Mouse (Mus musculus): ENCODE measurements around the gene Cdk5r2. TPM values are rescaled to one million over a fixed set of nuclear protein-coding genes. Genes with fewer than 3 reads are reported as not detected.

Gene Cdk5r2
- polyA plus RNA-seq, 1 experiment from 2014 or later, result 0.12 TPM

- H3K9ac ChIP-seq (ENCODE audit: low read length), result no peak overlapping the region
- peak overlapping the region; percentile 40 for H3K4me2 ChIP-seq (replicated peaks; ENCODE audit: low read depth)
- 8% methylated on average over 16 of the region's 16 CpGs for WGBS
- peak overlapping the region; percentile 19; the same call in 1 of the 2 replicates for H3K4me3 ChIP-seq (ENCODE audit: low read depth, low read length)
- 0 out of 2 replicates have a peak, but pooled peaks cover 2% of the 10 kb centered on the region for H3K4me1 ChIP-seq (replicated peaks; ENCODE audit: control insufficient read depth, insufficient read depth)
- no peak for DNase-seq (ENCODE audit: low spot score)
- no peaks in the 10 kb centered on the region for H3K9me3 ChIP-seq (ENCODE audit: control insufficient read depth, low read length)
- H3K27me3 ChIP-seq (ENCODE audit: control insufficient read depth, insufficient read depth, low read length), result peaks cover 22% of the 10 kb centered on the region
- no peak overlapping the region for H3K27ac ChIP-seq (replicated peaks)
- no peak for TF ChIP-seq EP300 (optimal IDR thresholded peaks at IDR 0.05)
- TF ChIP-seq CTCF (IDR thresholded peaks at IDR 0.05; ENCODE audit: low read depth), result no peak
- no peak for ATAC-seq (ENCODE audit: low FRiP score, low TSS enrichment)
- H3K36me3 ChIP-seq (ENCODE audit: control insufficient read depth, insufficient read depth, low read length), result no peaks in the 10 kb centered on the region
Measured at GRCm38 (mm10) chr1:74858805-74859204, 4.1 kb downstream of the Cdk5r2 start.

- DNase-seq (ENCODE audit: low spot score), result no peak
- no peak overlapping the region for H3K4me2 ChIP-seq (replicated peaks; ENCODE audit: low read depth)
- ATAC-seq (ENCODE audit: low FRiP score, low TSS enrichment), result no peak
- no peaks in the 10 kb centered on the region for H3K36me3 ChIP-seq (ENCODE audit: control insufficient read depth, insufficient read depth, low read length)
- WGBS, result 40% methylated on average over 6 of the region's 6 CpGs
- 0 out of 2 replicates have a peak, but pooled peaks cover 2% of the 10 kb centered on the region for H3K4me1 ChIP-seq (replicated peaks; ENCODE audit: control insufficient read depth, insufficient read depth)
- H3K4me3 ChIP-seq (ENCODE audit: low read depth, low read length), result no peak overlapping the region
- no peak overlapping the region for H3K9ac ChIP-seq (ENCODE audit: low read length)
- no peak overlapping the region for H3K27ac ChIP-seq (replicated peaks)
- peaks cover 20% of the 10 kb centered on the region for H3K27me3 ChIP-seq (ENCODE audit: control insufficient read depth, insufficient read depth, low read length)
- no peaks in the 10 kb centered on the region for H3K9me3 ChIP-seq (ENCODE audit: control insufficient read depth, low read length)
- no peak for TF ChIP-seq EP300 (optimal IDR thresholded peaks at IDR 0.05)
- TF ChIP-seq CTCF (IDR thresholded peaks at IDR 0.05; ENCODE audit: low read depth), result no peak
Measured at GRCm38 (mm10) chr1:74859223-74859984, 4.7 kb downstream of the Cdk5r2 start.

DNA sequence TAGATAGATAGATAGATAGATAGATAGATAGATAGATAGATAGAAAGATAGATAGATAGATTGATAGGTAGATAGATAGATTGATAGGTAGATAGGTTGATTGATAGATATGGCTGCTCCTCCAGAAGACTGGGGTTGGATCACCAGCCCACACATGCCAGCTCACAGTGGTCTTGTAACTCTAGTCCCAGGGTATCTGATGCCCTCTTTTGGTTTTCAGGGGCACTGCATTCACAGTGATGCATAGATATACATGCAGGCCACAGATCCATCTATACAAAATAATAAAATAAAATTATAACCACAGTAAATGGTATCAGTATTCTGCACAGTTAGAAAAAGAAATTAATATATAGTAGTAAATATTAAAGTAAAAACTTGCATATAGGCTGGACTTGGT is 7.0 kb downstream of the Cdk5r2 start:
- Histone ChIP-seq H3K27ac (replicated peaks) (no peak overlapping the region), H3K9me3 (ENCODE audit: control insufficient read depth, low read length) (no peaks in the 10 kb centered on the region), H3K9ac (ENCODE audit: low read length) (no peak overlapping the region), H3K4me2 (replicated peaks; ENCODE audit: low read depth) (no peak overlapping the region), H3K36me3 (ENCODE audit: control insufficient read depth, insufficient read depth, low read length) (no peaks in the 10 kb centered on the region), H3K27me3 (ENCODE audit: control insufficient read depth, insufficient read depth, low read length) (peaks cover 13% of the 10 kb centered on the region; the same call in 1 of the 2 replicates), H3K4me1 (replicated peaks; ENCODE audit: control insufficient read depth, insufficient read depth) (no peaks in the 10 kb centered on the region), H3K4me3 (ENCODE audit: low read depth, low read length) (no peak overlapping the region)
- DNase-seq (ENCODE audit: low spot score), result no peak
- no peak for ATAC-seq (ENCODE audit: low FRiP score, low TSS enrichment)
- TF ChIP-seq EP300 (optimal IDR thresholded peaks at IDR 0.05), result no peak
- TF ChIP-seq CTCF (IDR thresholded peaks at IDR 0.05; ENCODE audit: low read depth), result peak; percentile 28; the same call in 1 of the 2 replicates

DNA sequence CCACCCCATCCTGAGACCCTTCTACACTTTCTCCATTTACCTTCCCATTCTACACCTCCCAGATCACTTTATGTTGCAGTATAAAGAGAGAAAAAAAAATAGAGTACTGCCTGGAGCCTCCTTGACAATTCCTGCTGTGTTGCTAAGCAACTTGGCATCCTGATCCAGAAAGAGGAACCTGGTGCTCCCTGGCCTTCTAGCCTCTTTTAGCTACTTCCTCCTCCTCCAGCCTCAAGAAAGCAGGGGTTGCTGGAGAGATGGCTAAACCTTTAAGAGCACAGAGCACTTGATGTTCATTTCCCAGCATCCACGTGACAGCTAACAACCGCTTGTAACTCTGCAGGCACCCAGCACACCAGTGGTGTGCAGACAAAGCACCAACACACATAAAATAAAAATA is 17.5 kb downstream of the Cdk5r2 start:
- no peaks in the 10 kb centered on the region for H3K9me3 ChIP-seq (ENCODE audit: control insufficient read depth, low read length)
- no peak overlapping the region for H3K4me3 ChIP-seq (ENCODE audit: low read depth, low read length)
- no peaks in the 10 kb centered on the region for H3K36me3 ChIP-seq (ENCODE audit: control insufficient read depth, insufficient read depth, low read length)
- H3K9ac ChIP-seq (ENCODE audit: low read length), result no peak overlapping the region
- H3K4me1 ChIP-seq (replicated peaks; ENCODE audit: control insufficient read depth, insufficient read depth), result no peaks in the 10 kb centered on the region
- no peak overlapping the region for H3K27ac ChIP-seq (replicated peaks)
- no peak overlapping the region for H3K4me2 ChIP-seq (replicated peaks; ENCODE audit: low read depth)
- no peaks in the 10 kb centered on the region; the same call in 1 of the 2 replicates for H3K27me3 ChIP-seq (ENCODE audit: control insufficient read depth, insufficient read depth, low read length)
- WGBS, result 67% methylated on average over 2 of the region's 2 CpGs
- ATAC-seq (ENCODE audit: low FRiP score, low TSS enrichment), result no peak
- no peak for DNase-seq (ENCODE audit: low spot score)
- no peak for TF ChIP-seq EP300 (optimal IDR thresholded peaks at IDR 0.05)
- TF ChIP-seq CTCF (IDR thresholded peaks at IDR 0.05; ENCODE audit: low read depth), result no peak

DNA sequence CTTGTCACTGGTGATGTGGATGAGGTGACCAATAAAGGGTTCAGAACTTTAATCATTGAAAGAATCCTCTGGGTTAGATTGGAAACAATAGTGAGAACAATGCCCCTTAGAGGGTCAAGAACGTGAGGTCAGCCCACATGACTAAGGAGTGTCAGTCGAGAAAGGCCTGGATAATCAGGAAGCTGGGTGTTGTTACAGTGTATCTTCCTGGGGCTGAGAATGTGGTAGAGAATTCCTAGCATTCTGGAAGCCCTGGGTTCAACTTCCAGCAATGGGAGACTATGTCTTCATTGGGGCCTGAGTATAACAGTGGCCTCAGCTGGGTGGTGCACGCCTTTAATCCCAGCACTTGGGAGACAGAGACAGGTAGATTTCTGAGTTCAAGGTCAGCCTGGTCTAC is 22.5 kb downstream of the Cdk5r2 start:
- ATAC-seq (ENCODE audit: low FRiP score, low TSS enrichment), result no peak
- TF ChIP-seq CTCF (IDR thresholded peaks at IDR 0.05; ENCODE audit: low read depth) (no peak), EP300 (optimal IDR thresholded peaks at IDR 0.05) (no peak)

DNA sequence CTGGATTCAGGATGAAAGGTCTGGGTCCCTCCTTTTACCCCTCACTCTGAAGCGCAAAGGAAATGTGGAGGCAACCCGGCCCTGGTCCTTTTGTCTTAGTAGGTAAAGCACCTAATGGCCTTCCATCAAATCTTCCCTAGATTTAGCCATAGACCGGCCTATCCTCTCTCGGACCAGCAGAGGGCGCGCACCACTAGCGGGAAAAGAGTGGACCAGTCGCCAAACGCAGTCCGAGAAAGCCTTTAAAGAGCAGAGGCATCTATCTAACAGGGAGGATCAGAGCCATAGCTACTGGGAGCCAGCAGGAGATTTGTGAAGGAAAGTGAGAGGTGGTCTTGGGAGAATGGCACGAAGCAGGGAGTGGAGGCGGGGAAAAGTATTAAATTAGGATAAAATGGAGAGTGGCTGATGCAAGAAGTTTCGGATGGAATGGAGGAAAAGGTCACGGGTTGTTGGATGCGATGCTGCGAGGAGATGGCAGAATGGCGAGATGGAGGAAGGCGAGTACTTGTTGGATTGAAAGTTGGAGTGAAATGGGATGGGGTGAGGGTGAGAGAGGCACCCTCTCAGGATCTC is 26.1 kb downstream of the Cdk5r2 start:
- 3% methylated on average over 18 of the region's 18 CpGs for WGBS
- DNase-seq (ENCODE audit: low spot score), result peak; percentile 66
- H3K36me3 ChIP-seq (ENCODE audit: control insufficient read depth, insufficient read depth, low read length), result no peaks in the 10 kb centered on the region
- peaks cover 17% of the 10 kb centered on the region for H3K27me3 ChIP-seq (ENCODE audit: control insufficient read depth, insufficient read depth, low read length)
- no peak overlapping the region for H3K9ac ChIP-seq (ENCODE audit: low read length)
- H3K4me2 ChIP-seq (replicated peaks; ENCODE audit: low read depth), result peak overlapping the region; percentile 25; the same call in 1 of the 2 replicates
- no peaks in the 10 kb centered on the region for H3K9me3 ChIP-seq (ENCODE audit: control insufficient read depth, low read length)
- H3K27ac ChIP-seq (replicated peaks), result no peak overlapping the region
- H3K4me3 ChIP-seq (ENCODE audit: low read depth, low read length), result no peak overlapping the region; the same call in 1 of the 2 replicates
- H3K4me1 ChIP-seq (replicated peaks; ENCODE audit: control insufficient read depth, insufficient read depth), result no peaks in the 10 kb centered on the region
- no peak for ATAC-seq (ENCODE audit: low FRiP score, low TSS enrichment)
- peak; percentile 92 for TF ChIP-seq CTCF (IDR thresholded peaks at IDR 0.05; ENCODE audit: low read depth)
- TF ChIP-seq EP300 (optimal IDR thresholded peaks at IDR 0.05), result no peak

More for the DNA sequence above, 22.5 kb downstream of the Cdk5r2 start:
- H3K4me3 ChIP-seq (ENCODE audit: low read depth, low read length), result no peak overlapping the region
- H3K4me2 ChIP-seq (replicated peaks; ENCODE audit: low read depth), result no peak overlapping the region
- no peak overlapping the region for H3K9ac ChIP-seq (ENCODE audit: low read length)
- H3K4me1 ChIP-seq (replicated peaks; ENCODE audit: control insufficient read depth, insufficient read depth), result no peaks in the 10 kb centered on the region
- H3K9me3 ChIP-seq (ENCODE audit: control insufficient read depth, low read length), result no peaks in the 10 kb centered on the region
- no peaks in the 10 kb centered on the region for H3K36me3 ChIP-seq (ENCODE audit: control insufficient read depth, insufficient read depth, low read length)
- peaks cover 12% of the 10 kb centered on the region for H3K27me3 ChIP-seq (ENCODE audit: control insufficient read depth, insufficient read depth, low read length)
- 49% methylated on average over 3 of the region's 3 CpGs for WGBS
- DNase-seq (ENCODE audit: low spot score), result no peak
- H3K27ac ChIP-seq (replicated peaks), result no peak overlapping the region
